Mouse (Mus musculus) lung, postnatal 10 days (tissue): ENCODE measurements at regions not wholly inside any gene's neighbourhood (a gene's known extent, or its start where the extent isn't known, plus 50 kb on each side); places are given as distances from the start of the nearest gene placed in this dataset.
"Not testable (repeated sequence)": the region's sequence is repeated elsewhere in the genome, so short reads cannot be mapped to it uniquely, and the experiment has no call there.

Experiments used
- DNase-seq: peaks from one replicate; pipeline ENCODE4 v3.0.0; 2021

- no peak for DNase-seq
These were observed 575.8 kb downstream of the Cypt12 start for GRCm38 (mm10) chr3:18524011-18524410.

- DNase-seq = no peak
These were observed 609.0 kb downstream of the Cypt12 start for GRCm38 (mm10) chr3:18557201-18557600.

GRCm38 (mm10) chr3:18560282-18560785 lies 612.1 kb downstream of the Cypt12 start:
- DNase-seq = peak; percentile 4

- DNase-seq = not testable (repeated sequence)
These were observed 632.9 kb downstream of the Cypt12 start for GRCm38 (mm10) chr3:18580911-18581626.

GRCm38 (mm10) chr3:18620608-18621007 lies 672.4 kb downstream of the Cypt12 start:
- no peak for DNase-seq

GRCm38 (mm10) chr3:18623831-18624304 lies 675.7 kb downstream of the Cypt12 start:
- peak; percentile 89 for DNase-seq

GRCm38 (mm10) chr3:18624381-18625145 lies 676.4 kb downstream of the Cypt12 start:
- peak; percentile 78 for DNase-seq

GRCm38 (mm10) chr3:18625395-18626328 lies 677.5 kb downstream of the Cypt12 start:
- peak; percentile 24 for DNase-seq

GRCm38 (mm10) chr3:18626375-18626774 lies 678.2 kb downstream of the Cypt12 start:
- no peak for DNase-seq

GRCm38 (mm10) chr3:18626820-18627219 lies 678.6 kb downstream of the Cypt12 start:
- DNase-seq = no peak

GRCm38 (mm10) chr3:18629233-18629632 lies 681.0 kb downstream of the Cypt12 start:
- DNase-seq = no peak

- no peak for DNase-seq
These were observed 683.4 kb downstream of the Cypt12 start for GRCm38 (mm10) chr3:18631601-18632000.

- no peak for DNase-seq
These were observed 686.6 kb downstream of the Cypt12 start for GRCm38 (mm10) chr3:18634855-18635254.

GRCm38 (mm10) chr3:18637553-18637952 lies 689.3 kb downstream of the Cypt12 start:
- no peak for DNase-seq

GRCm38 (mm10) chr3:18640286-18640685 lies 692.1 kb downstream of the Cypt12 start:
- DNase-seq = no peak

- DNase-seq = no peak
These were observed 693.5 kb downstream of the Cypt12 start for GRCm38 (mm10) chr3:18641688-18642087.

- DNase-seq = peak; percentile 64
These were observed 695.3 kb downstream of the Cypt12 start for GRCm38 (mm10) chr3:18643408-18644035.

- no peak for DNase-seq
These were observed 697.3 kb downstream of the Cypt12 start for GRCm38 (mm10) chr3:18645481-18645880.

- DNase-seq = peak; percentile 17
These were observed 697.7 kb downstream of the Cypt12 start for GRCm38 (mm10) chr3:18645927-18646326.

GRCm38 (mm10) chr3:18653557-18653956 lies 705.3 kb downstream of the Cypt12 start:
- DNase-seq = no peak

GRCm38 (mm10) chr3:18665738-18666137 lies 717.5 kb downstream of the Cypt12 start:
- DNase-seq = no peak

GRCm38 (mm10) chr3:18667726-18668125 lies 719.5 kb downstream of the Cypt12 start:
- no peak for DNase-seq
